Mouse (Mus musculus): ENCODE measurements at regions not wholly inside any gene's neighbourhood (a gene's known extent, or its start where the extent isn't known, plus 50 kb on each side); places are given as distances from the start of the nearest gene placed in this dataset.

DNA sequence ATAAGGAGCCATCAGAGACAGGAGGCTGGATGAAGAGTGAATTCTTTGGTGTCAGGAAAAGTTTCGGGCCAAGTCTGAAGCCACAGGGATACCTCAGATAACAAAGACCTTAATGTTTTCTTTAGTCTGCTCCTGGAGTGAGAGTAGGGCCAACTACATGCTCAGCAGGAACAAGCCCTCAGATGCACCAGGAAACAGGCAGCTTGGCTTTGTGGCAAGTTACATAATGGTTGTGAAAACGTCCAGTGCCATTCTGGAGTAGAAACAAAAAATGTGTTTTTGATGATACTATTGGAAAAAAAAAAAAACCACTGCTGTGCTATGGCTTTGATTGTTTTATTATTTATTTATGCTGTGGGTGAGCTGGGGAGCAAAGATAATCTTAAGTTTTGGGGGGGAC is 452.2 kb upstream of the Mon1b start:
- in situ Hi-C loops (cut with MboI, MseI): no loop called here

DNA sequence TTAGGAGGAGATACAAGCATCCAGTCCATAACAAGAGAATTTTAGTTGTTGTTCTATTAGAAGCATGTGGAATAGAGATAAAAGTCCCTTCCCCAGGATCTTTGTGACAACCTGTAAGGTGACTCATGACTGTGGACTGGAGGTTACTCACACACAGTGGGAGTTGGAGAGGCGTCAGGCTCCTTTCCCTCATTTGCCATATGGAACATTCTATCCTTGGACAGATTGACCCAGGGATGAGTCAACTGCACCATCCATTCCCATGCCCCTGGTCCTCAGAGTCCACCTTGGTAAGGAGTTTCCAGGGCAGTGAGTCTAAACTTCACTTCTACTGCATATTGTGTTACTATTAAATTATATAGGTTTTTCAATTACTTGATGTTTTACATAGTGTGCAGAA is 444.9 kb upstream of the Mon1b start:
- in situ Hi-C loops (cut with MboI, MseI): no loop called here

DNA sequence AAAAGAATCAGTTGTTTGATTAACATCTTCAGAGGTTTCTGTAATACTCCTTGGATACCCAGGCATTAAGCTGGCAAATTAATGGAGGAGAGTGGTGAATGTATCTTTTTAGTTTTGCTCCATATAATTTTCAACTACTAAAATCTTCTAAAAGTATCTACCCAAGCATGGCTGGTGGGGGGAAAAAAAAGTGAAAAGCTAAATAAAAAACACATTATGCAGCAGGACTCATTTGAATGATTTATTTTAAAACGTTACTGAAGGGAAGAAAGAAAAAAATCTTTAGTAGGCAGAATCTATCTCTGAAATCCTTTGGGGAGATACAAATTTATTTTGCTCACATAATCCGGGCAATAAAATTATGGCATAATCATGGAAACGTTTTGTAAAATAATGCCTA is 443.9 kb upstream of the Mon1b start:
- in situ Hi-C loops (cut with MboI, MseI): no loop called here
